Mouse (Mus musculus) thymus, postnatal 10 days (tissue): Measurements from ENCODE around the gene Gm47996.
"Not testable (repeated sequence)": the region's sequence is repeated elsewhere in the genome, so short reads cannot be mapped to it uniquely, and the experiment has no call there.

Experiments
- DNase-seq, 2 experiments: peaks; one replicate each; pipeline ENCODE4 v3.0.0; 2021; ENCODE audit warnings: low spot score in 2 of 2

Gene Gm47996

GRCm38 (mm10) chr1:151203818-151204217, 6.1 kb upstream of the Gm47996 start, which contains the start of gene 3110040M04Rik:
Gene 3110040M04Rik, plus strand, starts transcription at chr1:151204121.
- DNase-seq = not testable (repeated sequence)

DNA sequence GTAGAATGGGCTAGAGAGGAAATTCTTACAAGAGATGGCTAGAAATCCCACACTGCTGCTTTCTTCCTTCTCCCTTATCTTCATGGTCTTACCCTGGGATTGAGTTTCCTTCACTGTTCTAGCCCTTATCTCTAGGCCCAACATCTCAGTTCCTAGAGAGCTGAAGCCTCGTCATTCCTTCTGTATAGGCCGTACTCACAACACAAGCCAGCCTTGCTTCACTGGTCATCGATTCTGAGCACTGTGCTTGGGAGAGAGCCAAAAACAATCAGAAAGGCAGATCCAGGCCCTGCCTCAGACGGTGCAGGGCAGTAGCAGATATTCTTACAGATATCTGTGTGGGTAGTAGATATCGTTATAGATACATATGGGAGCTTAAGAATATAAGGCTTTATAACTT, 1.4 kb upstream of the Gm47996 start:
- DNase-seq = not testable (repeated sequence)

GRCm38 (mm10) chr1:151208944-151209343, 987 bp upstream of the Gm47996 start:
- not testable (repeated sequence) for DNase-seq

- not testable (repeated sequence) for DNase-seq
Measured at GRCm38 (mm10) chr1:151211666-151212065, 1.7 kb downstream of the Gm47996 start.

DNA sequence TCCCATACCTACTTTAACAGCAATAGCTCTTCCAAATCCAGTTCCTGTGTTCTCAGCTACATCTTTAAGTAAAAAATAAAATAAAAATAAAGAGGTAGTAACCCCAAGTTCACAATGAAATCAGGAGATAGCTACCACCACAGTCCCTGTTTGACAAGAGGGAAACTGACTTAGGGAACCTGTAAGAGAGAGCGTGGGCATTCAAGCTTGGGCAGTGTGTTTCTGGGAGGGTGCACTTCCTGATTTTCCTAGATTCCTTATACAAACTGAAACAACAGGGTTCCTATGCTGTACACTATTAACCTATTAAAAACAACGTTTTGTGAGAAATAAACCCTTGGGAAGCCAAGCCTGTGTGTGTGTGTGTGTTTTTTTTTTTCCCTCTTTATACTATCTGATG, 4.9 kb downstream of the Gm47996 start:
- DNase-seq = no peak

GRCm38 (mm10) chr1:151215985-151216384, 6.1 kb downstream of the Gm47996 start:
- no peak for DNase-seq

DNA sequence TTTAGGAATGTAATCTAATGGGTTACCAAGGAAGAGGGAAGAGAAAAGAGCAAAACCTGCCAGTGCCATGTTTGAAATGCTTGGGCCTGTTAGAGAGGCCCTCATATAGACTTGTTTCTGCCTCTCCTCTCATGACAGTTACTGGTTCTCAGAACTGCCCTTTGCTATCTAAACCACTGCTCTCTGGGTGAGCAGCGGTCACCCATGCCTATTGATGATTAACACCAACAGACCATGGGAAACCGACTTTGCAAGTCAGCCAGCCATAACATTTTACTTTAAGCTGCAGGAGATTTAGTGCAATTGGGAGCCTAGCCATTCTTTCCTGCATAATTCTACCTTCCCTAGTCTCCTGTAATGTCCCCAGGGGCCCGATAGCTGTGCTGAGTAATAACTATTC, 6.5 kb downstream of the Gm47996 start:
- DNase-seq = no peak

DNA sequence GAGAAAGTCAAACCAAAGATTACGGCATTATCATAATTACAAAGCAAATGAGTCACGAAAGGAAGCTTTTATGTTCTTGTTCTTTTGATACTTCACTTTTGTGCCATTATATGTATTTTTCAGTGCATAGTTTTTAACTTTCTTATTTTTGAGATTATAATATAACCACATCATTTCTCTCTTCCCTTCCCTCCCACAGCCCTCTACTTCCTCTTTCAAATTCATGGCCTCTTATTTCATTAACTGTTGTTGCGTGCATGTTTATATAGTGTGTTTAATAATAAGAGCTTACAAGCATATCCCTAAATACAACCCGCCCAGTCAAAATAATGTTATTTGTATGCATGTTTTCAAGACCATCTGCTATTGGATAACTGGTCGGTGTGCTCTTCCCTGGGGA, 9.1 kb downstream of the Gm47996 start:
- no peak for DNase-seq

DNA sequence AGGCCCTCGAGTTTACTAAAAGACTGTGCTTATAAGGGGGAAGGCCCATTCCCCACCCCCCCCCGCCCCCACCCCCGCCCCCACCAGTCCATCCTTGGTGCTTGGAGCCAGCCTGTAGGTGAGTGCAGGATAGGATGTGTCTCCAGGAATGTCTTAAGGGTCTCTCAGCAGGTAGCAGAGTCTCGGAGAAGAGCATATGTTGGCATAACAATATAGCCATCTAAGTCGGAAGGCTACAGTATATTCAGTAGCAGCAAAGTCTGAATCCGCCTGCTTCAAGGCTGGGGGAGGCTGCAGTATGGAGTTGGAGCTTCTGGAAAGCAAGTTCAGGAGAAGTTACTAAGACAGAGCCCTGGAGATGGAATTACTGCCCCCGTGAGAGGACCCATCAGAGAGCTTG, 10.2 kb downstream of the Gm47996 start:
- no peak for DNase-seq

GRCm38 (mm10) chr1:151222561-151223267, 12.8 kb downstream of the Gm47996 start:
- no peak for DNase-seq

GRCm38 (mm10) chr1:151223377-151223776, 13.4 kb downstream of the Gm47996 start:
- DNase-seq = no peak

- no peak for DNase-seq
Measured at GRCm38 (mm10) chr1:151224536-151224935, 14.6 kb downstream of the Gm47996 start.

GRCm38 (mm10) chr1:151227506-151227905, 17.6 kb downstream of the Gm47996 start:
- DNase-seq = no peak

DNA sequence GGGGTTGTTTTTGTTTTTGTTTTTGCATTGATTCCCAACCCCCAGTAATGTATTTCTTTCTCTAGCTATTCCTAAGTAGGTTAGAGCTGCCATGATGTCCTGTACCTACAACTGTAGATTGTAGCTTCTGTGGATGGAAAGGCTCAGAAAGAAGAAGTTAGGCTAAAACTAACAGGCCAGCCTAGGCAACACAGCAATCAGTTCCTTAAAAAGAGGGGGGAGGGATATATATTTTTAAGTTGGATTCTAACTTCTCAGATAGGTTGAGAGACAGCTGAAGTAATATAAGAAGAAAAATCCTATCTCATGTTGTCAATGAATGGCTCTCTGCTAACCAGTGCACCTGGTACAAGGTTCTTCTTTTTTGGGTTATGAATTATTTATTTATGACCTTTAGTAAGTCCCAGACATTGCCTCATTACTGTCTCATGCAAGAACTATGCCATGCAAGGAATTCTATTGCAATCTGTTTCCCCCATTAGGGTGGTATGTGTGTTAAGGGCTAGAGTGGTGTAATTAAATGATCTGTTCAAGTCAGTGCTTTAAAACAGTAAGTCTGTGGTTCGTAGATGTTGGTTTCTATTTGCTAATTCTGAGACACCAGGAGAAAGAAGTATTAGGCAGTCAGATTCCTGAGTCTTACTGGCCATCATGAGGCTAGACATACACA, 18.5 kb downstream of the Gm47996 start:
- no peak for DNase-seq

GRCm38 (mm10) chr1:151232346-151232745, 22.4 kb downstream of the Gm47996 start:
- no peak for DNase-seq

DNA sequence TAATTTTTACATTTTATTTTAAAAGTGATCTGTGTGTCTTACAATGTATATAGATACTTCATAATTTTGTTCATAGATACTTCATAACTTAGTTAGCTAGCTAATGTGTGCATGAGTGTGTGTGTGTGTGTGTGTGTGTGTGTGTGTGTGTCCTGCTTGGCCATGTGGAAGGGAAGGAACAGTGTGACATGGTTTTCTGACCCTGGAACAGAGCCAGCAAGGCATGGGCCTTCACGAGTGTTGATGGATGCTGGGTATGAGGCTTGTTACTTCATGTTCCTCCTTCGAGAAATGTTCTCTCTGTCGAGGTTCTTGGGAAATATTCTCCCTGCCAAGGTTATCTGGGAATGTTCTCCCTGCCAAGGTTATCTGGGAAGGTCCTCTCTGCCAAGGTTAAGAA, 23.8 kb downstream of the Gm47996 start:
- no peak for DNase-seq

GRCm38 (mm10) chr1:151235574-151235973, 25.6 kb downstream of the Gm47996 start:
- DNase-seq = no peak

GRCm38 (mm10) chr1:151236141-151236930, 26.4 kb downstream of the Gm47996 start:
- no peak for DNase-seq

- DNase-seq = no peak
Measured at GRCm38 (mm10) chr1:151237780-151238179, 27.8 kb downstream of the Gm47996 start.

- no peak for DNase-seq
Measured at GRCm38 (mm10) chr1:151243332-151243731, 33.4 kb downstream of the Gm47996 start.

GRCm38 (mm10) chr1:151244013-151244412, 34.1 kb downstream of the Gm47996 start:
- no peak for DNase-seq

DNA sequence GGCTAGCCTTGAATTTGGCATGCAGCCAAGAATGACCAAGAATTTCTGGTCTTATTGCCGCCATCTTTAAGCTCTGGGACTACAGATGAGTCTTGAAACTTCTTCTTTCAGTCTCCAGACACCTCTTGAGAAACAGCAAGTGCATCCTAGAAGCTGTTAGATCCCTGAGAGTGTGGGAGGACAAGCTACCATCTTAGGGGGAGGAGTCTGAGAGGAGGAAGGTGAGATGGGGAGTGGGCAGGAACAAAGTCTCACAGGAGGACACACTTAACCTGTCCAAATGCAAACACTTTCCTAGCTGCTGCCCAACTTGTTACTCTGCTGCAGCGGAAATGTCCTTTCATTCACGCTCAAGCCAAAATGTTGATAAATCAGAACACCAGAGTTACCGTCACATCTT, 34.8 kb downstream of the Gm47996 start:
- DNase-seq = no peak

DNA sequence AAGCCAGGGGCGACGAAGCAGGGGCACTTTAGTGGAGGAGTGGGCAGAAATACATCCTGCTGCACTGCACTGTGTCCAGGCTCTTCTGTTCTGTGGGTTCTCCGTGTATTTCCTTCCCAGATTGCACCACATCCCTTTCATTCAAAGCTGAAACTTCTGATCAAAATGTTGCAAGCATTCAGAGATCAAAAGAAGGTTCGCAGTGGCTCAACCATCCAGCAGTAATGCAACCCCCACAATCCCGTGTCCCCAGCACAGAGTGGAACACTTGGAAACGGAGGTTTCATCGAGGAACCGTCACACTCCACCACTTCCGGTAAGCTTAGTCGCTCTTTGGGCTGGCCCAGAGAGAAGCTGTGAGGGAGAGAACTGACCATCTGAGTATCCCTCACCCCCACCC, 35.2 kb downstream of the Gm47996 start:
- no peak for DNase-seq
